Mouse (Mus musculus) neural tube, embryonic 15.5 days (tissue): ENCODE results near the gene Bach2. TPM values are rescaled to one million over a fixed set of nuclear protein-coding genes. Genes with fewer than 3 reads are reported as not detected.
A peak's percentile ranks its signal among the peaks of the same experiment; 100 is the strongest.

ENCODE experiments used
- ATAC-seq: fragments of 200-750 bp; cut with Nextera tagmentation; 2 replicates; pipeline ENCODE4 v1.8.0; 2017; ENCODE audit warnings: mild to moderate bottlenecking, moderate TSS enrichment, moderate library complexity; ENCODE audit not compliant: low FRiP score
- H3K27ac ChIP-seq: fragments of 300-500 bp; sonication (generic); replicated peaks from 2 replicates; pipeline ENCODE4 v1.5.1; 2015; ENCODE audit warnings: mild to moderate bottlenecking, inconsistent platforms
- H3K27me3 ChIP-seq: fragments of 300-500 bp; sonication (generic); replicated peaks from 2 replicates; pipeline ENCODE4 v1.6.1; 2015; ENCODE audit warnings: inconsistent platforms
- H3K36me3 ChIP-seq: fragments of 300-500 bp; sonication (generic); 2 replicates; pipeline ENCODE4 v1.6.1; 2015; ENCODE audit warnings: inconsistent platforms
- H3K4me1 ChIP-seq: fragments of 300-500 bp; sonication (generic); 2 replicates; pipeline ENCODE4 v1.6.1; 2015; ENCODE audit warnings: inconsistent platforms
- H3K4me2 ChIP-seq: fragments of 300-500 bp; sonication (generic); 2 replicates; pipeline ENCODE4 v1.6.1; 2015; ENCODE audit warnings: inconsistent platforms, mild to moderate bottlenecking, moderate library complexity
- H3K4me3 ChIP-seq: fragments of 300-500 bp; sonication (generic); replicated peaks from 2 replicates; pipeline ENCODE4 v1.5.1; 2015; ENCODE audit warnings: mild to moderate bottlenecking, inconsistent platforms
- H3K9ac ChIP-seq: fragments of 300-500 bp; sonication (generic); replicated peaks from 2 replicates; pipeline ENCODE4 v1.6.1; 2015; ENCODE audit warnings: mild to moderate bottlenecking, inconsistent platforms
- H3K9me3 ChIP-seq: fragments of 300-500 bp; sonication (generic); replicated peaks from 2 replicates; pipeline ENCODE4 v1.6.1; 2016; ENCODE audit warnings: inconsistent platforms
- WGBS: fragments of 180-500 bp; shearing (Covaris S2); methylation state at CpG from one replicate; pipeline ENCODE4 v1.1.7; 2015; ENCODE audit warnings: mixed read lengths; 5-methylcytosine and 5-hydroxymethylcytosine counted together
- polyA plus RNA-seq: library from polyadenylated mRNA; unstranded; fragments of >200 nt; fragmentation: Nextera tagmentation; extraction: Ambion mirVana; gene quantifications from 2 replicates; pipeline ENCODE4 v1.2.1, GENCODE M21; 2015

Gene Bach2
- polyA plus RNA-seq, 1 experiment from 2014 or later: 24.3 TPM

- no peaks in the 10 kb centered on the region for H3K27me3 ChIP-seq
- no peak for ATAC-seq
- 61% methylated on average over 11 of the region's 11 CpGs for WGBS
Observed at GRCm38 (mm10) chr4:32387479-32388240, 149.1 kb downstream of the Bach2 start.

GRCm38 (mm10) chr4:32388564-32388963 is 150.0 kb downstream of the Bach2 start:
- no peak overlapping the region for H3K4me2 ChIP-seq
- ATAC-seq: no peak
- H3K27ac ChIP-seq: peak overlapping the region; percentile 11; the same call in 1 of the 2 replicates
- peaks cover 37% of the 10 kb centered on the region for H3K4me1 ChIP-seq
- H3K9ac ChIP-seq: no peak overlapping the region
- H3K4me3 ChIP-seq: no peak overlapping the region
- no peaks in the 10 kb centered on the region for H3K36me3 ChIP-seq
- 84% methylated on average over 9 of the region's 9 CpGs for WGBS
- H3K27me3 ChIP-seq: no peaks in the 10 kb centered on the region
- no peaks in the 10 kb centered on the region for H3K9me3 ChIP-seq

More at GRCm38 (mm10) chr4:32387479-32388240, 149.1 kb downstream of the Bach2 start:
- Histone ChIP-seq H3K36me3 (no peaks in the 10 kb centered on the region), H3K9me3 (no peaks in the 10 kb centered on the region), H3K9ac (no peak overlapping the region), H3K4me3 (no peak overlapping the region), H3K27ac (0 out of 2 replicates have a peak overlapping the region, but pooled peaks have one; percentile 14), H3K4me1 (peaks cover 40% of the 10 kb centered on the region), H3K4me2 (no peak overlapping the region)

- H3K9ac ChIP-seq: no peak overlapping the region
- no peaks in the 10 kb centered on the region for H3K36me3 ChIP-seq
- 50% methylated on average over 14 of the region's 14 CpGs for WGBS
- H3K27me3 ChIP-seq: no peaks in the 10 kb centered on the region
- no peaks in the 10 kb centered on the region for H3K9me3 ChIP-seq
- H3K4me1 ChIP-seq: peaks cover 40% of the 10 kb centered on the region
- H3K27ac ChIP-seq: no peak overlapping the region
- ATAC-seq: 0 out of 2 replicates have a peak, but pooled peaks have one; percentile 14
- no peak overlapping the region for H3K4me3 ChIP-seq
- H3K4me2 ChIP-seq: no peak overlapping the region
Observed at GRCm38 (mm10) chr4:32389107-32389800, 150.7 kb downstream of the Bach2 start.

GRCm38 (mm10) chr4:32391260-32391659 is 152.7 kb downstream of the Bach2 start:
- no peak overlapping the region for H3K4me3 ChIP-seq
- WGBS: 92% methylated on average over 8 of the region's 8 CpGs
- ATAC-seq: no peak
- H3K9ac ChIP-seq: no peak overlapping the region
- H3K36me3 ChIP-seq: no peaks in the 10 kb centered on the region
- peaks cover 40% of the 10 kb centered on the region for H3K4me1 ChIP-seq
- no peak overlapping the region for H3K27ac ChIP-seq
- no peaks in the 10 kb centered on the region for H3K9me3 ChIP-seq
- no peaks in the 10 kb centered on the region for H3K27me3 ChIP-seq
- no peak overlapping the region for H3K4me2 ChIP-seq

GRCm38 (mm10) chr4:32393226-32393625 is 154.6 kb downstream of the Bach2 start:
- no peak overlapping the region for H3K27ac ChIP-seq
- no peaks in the 10 kb centered on the region for H3K36me3 ChIP-seq
- no peak overlapping the region for H3K9ac ChIP-seq
- peaks cover 20% of the 10 kb centered on the region for H3K4me1 ChIP-seq
- ATAC-seq: no peak
- WGBS: 72% methylated on average over 3 of the region's 3 CpGs
- H3K27me3 ChIP-seq: no peaks in the 10 kb centered on the region
- H3K4me3 ChIP-seq: no peak overlapping the region
- no peaks in the 10 kb centered on the region for H3K9me3 ChIP-seq
- H3K4me2 ChIP-seq: no peak overlapping the region

- no peaks in the 10 kb centered on the region for H3K9me3 ChIP-seq
- no peak overlapping the region for H3K9ac ChIP-seq
- no peak overlapping the region for H3K4me3 ChIP-seq
- 39% methylated on average over 1 of the region's 1 CpGs for WGBS
- ATAC-seq: no peak
- no peak overlapping the region for H3K4me2 ChIP-seq
- no peaks in the 10 kb centered on the region for H3K27me3 ChIP-seq
- no peaks in the 10 kb centered on the region for H3K36me3 ChIP-seq
- no peak overlapping the region for H3K27ac ChIP-seq
- peaks cover 13% of the 10 kb centered on the region for H3K4me1 ChIP-seq
Observed at GRCm38 (mm10) chr4:32393951-32394350, 155.3 kb downstream of the Bach2 start.

- Histone ChIP-seq H3K9me3 (no peaks in the 10 kb centered on the region), H3K4me1 (peaks cover 7% of the 10 kb centered on the region), H3K4me3 (no peak overlapping the region), H3K27ac (no peak overlapping the region), H3K27me3 (no peaks in the 10 kb centered on the region), H3K4me2 (no peak overlapping the region), H3K36me3 (no peaks in the 10 kb centered on the region), H3K9ac (no peak overlapping the region)
- WGBS: 81% methylated on average over 2 of the region's 2 CpGs
- no peak for ATAC-seq
Observed at GRCm38 (mm10) chr4:32394850-32395249, 156.2 kb downstream of the Bach2 start.

- Histone ChIP-seq H3K36me3 (no peaks in the 10 kb centered on the region), H3K27me3 (no peaks in the 10 kb centered on the region), H3K27ac (no peak overlapping the region), H3K4me1 (peaks cover 10% of the 10 kb centered on the region; the same call in 1 of the 2 replicates), H3K4me2 (no peak overlapping the region), H3K9ac (no peak overlapping the region), H3K4me3 (no peak overlapping the region), H3K9me3 (no peaks in the 10 kb centered on the region)
- 93% methylated on average over 5 of the region's 5 CpGs for WGBS
- ATAC-seq: no peak
Observed at GRCm38 (mm10) chr4:32401459-32401858, 162.9 kb downstream of the Bach2 start.

GRCm38 (mm10) chr4:32403506-32403905 is 164.9 kb downstream of the Bach2 start:
- no peak overlapping the region for H3K4me2 ChIP-seq
- no peaks in the 10 kb centered on the region for H3K27me3 ChIP-seq
- H3K4me3 ChIP-seq: no peak overlapping the region
- H3K9ac ChIP-seq: no peak overlapping the region
- no peaks in the 10 kb centered on the region for H3K36me3 ChIP-seq
- peaks cover 10% of the 10 kb centered on the region; the same call in 1 of the 2 replicates for H3K4me1 ChIP-seq
- 89% methylated on average over 5 of the region's 5 CpGs for WGBS
- H3K9me3 ChIP-seq: no peaks in the 10 kb centered on the region
- no peak overlapping the region for H3K27ac ChIP-seq
- no peak for ATAC-seq

GRCm38 (mm10) chr4:32405149-32405882 is 166.7 kb downstream of the Bach2 start:
- Histone ChIP-seq H3K27me3 (no peaks in the 10 kb centered on the region), H3K4me2 (no peak overlapping the region), H3K9ac (no peak overlapping the region), H3K4me3 (no peak overlapping the region), H3K4me1 (peaks cover 10% of the 10 kb centered on the region; the same call in 1 of the 2 replicates), H3K27ac (no peak overlapping the region), H3K9me3 (no peaks in the 10 kb centered on the region), H3K36me3 (no peaks in the 10 kb centered on the region)
- 75% methylated on average over 17 of the region's 17 CpGs for WGBS
- ATAC-seq: no peak

- no peak overlapping the region for H3K9ac ChIP-seq
- ATAC-seq: no peak
Observed at GRCm38 (mm10) chr4:32405985-32406384, 167.4 kb downstream of the Bach2 start.

More at GRCm38 (mm10) chr4:32405985-32406384, 167.4 kb downstream of the Bach2 start:
- 93% methylated on average over 3 of the region's 3 CpGs for WGBS
- Histone ChIP-seq H3K4me2 (no peak overlapping the region), H3K27ac (no peak overlapping the region), H3K9me3 (no peaks in the 10 kb centered on the region), H3K4me1 (peaks cover 10% of the 10 kb centered on the region; the same call in 1 of the 2 replicates), H3K4me3 (no peak overlapping the region), H3K27me3 (no peaks in the 10 kb centered on the region), H3K36me3 (no peaks in the 10 kb centered on the region)
